Mouse (Mus musculus) limb, embryonic 15.5 days (tissue): Measurements from ENCODE around the gene Tlk1. TPM values are rescaled to one million over a fixed set of nuclear protein-coding genes. Genes with fewer than 3 reads are reported as not detected.

ENCODE experiments used
- ATAC-seq: fragments of 200-750 bp; cut with Nextera tagmentation; 2 replicates; pipeline ENCODE4 v1.8.0; 2017; ENCODE audit warnings: low read depth, moderate TSS enrichment; ENCODE audit not compliant: insufficient number of reproducible peaks, low FRiP score, low TSS enrichment
- H3K27ac ChIP-seq: fragments of 300-500 bp; sonication (generic); 2 replicates; pipeline ENCODE4 v1.5.1; 2015; ENCODE audit warnings: moderate library complexity, mild to moderate bottlenecking, inconsistent platforms
- H3K27me3 ChIP-seq: fragments of 300-500 bp; sonication (generic); 2 replicates; pipeline ENCODE4 v1.6.1; 2015; ENCODE audit warnings: inconsistent platforms
- H3K36me3 ChIP-seq: fragments of 300-500 bp; sonication (generic); 2 replicates; pipeline ENCODE4 v1.6.1; 2015; ENCODE audit warnings: inconsistent platforms
- H3K4me1 ChIP-seq: fragments of 300-500 bp; sonication (generic); 2 replicates; pipeline ENCODE4 v1.6.1; 2015; ENCODE audit warnings: inconsistent platforms
- H3K4me2 ChIP-seq: fragments of 300-500 bp; sonication (generic); 2 replicates; pipeline ENCODE4 v1.6.1; 2015; ENCODE audit warnings: mild to moderate bottlenecking, inconsistent platforms
- H3K4me3 ChIP-seq: fragments of 300-500 bp; sonication (generic); 2 replicates; pipeline ENCODE4 v1.5.1; 2015; ENCODE audit warnings: mild to moderate bottlenecking, inconsistent platforms
- H3K9ac ChIP-seq: fragments of 300-500 bp; sonication (generic); 2 replicates; pipeline ENCODE4 v1.6.1; 2015; ENCODE audit warnings: inconsistent platforms
- H3K9me3 ChIP-seq: fragments of 300-500 bp; sonication (generic); 2 replicates; pipeline ENCODE4 v1.6.1; 2016; ENCODE audit warnings: inconsistent platforms
- WGBS: fragments of 180-500 bp; shearing (Covaris S2); methylation state at CpG from one replicate; pipeline ENCODE4 v1.1.7; 2015; 5-methylcytosine and 5-hydroxymethylcytosine counted together
- polyA plus RNA-seq: library from polyadenylated mRNA; unstranded; fragments of >200 nt; fragmentation: Nextera tagmentation; extraction: Ambion mirVana; gene quantifications from 2 replicates; pipeline ENCODE4 v1.2.1, GENCODE M21; 2015

Gene Tlk1
- 24.1 and 27.9 TPM in 2 replicates for polyA plus RNA-seq

GRCm38 (mm10) chr2:70825371-70826051, at the start of gene Tlk1:
Gene Tlk1 (minus strand): TSS chr2:70825728.
- Histone ChIP-seq H3K27me3 (no peaks in the 10 kb centered on the region), H3K27ac (peak within 1 kb of the TSS; percentile 100), H3K4me2 (peak within 1 kb of the TSS; percentile 49), H3K4me1 (peaks cover 2% of the 10 kb centered on the region), H3K4me3 (peak within 1 kb of the TSS; percentile 91), H3K36me3 (no peaks in the 10 kb centered on the region), H3K9me3 (no peaks in the 10 kb centered on the region), H3K9ac (peak within 1 kb of the TSS; percentile 94)
- under 1% methylated on average over 37 of the region's 118 CpGs for WGBS
- peak; percentile 87 for ATAC-seq

GRCm38 (mm10) chr2:70875129-70875528, 49.6 kb upstream of the Tlk1 start:
- no peak for ATAC-seq

DNA sequence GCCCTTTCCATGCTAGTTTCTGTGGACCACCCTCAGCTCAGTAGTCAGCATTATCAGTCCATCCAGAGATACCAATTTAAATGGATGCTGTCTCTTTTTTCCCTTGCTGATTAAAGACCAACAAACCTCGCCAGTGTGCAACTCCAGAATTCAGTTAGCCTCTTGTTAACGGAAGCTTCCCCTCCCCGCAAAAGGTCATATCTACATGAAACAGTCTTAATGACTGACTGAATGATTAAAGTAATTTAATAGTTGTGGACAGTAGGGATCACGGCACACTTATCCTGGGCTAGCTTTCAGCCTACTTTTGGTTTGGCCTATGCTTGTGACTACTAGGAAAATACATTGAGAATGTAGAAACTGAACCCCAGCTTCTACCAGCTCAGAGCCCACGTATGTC, 47.6 kb upstream of the Tlk1 start:
- H3K4me2 ChIP-seq: no peak overlapping the region
- no peaks in the 10 kb centered on the region for H3K9me3 ChIP-seq
- H3K4me3 ChIP-seq: no peak overlapping the region
- no peak overlapping the region for H3K27ac ChIP-seq
- no peaks in the 10 kb centered on the region for H3K27me3 ChIP-seq
- no peak overlapping the region for H3K9ac ChIP-seq
- WGBS: 77% methylated on average over 5 of the region's 5 CpGs
- no peaks in the 10 kb centered on the region; the same call in 1 of the 2 replicates for H3K4me1 ChIP-seq
- ATAC-seq: no peak
- no peaks in the 10 kb centered on the region for H3K36me3 ChIP-seq

More at GRCm38 (mm10) chr2:70875129-70875528, 49.6 kb upstream of the Tlk1 start:
- Histone ChIP-seq H3K4me3 (no peak overlapping the region), H3K27me3 (no peaks in the 10 kb centered on the region), H3K36me3 (no peaks in the 10 kb centered on the region), H3K9ac (no peak overlapping the region), H3K4me1 (no peaks in the 10 kb centered on the region; the same call in 1 of the 2 replicates), H3K4me2 (no peak overlapping the region), H3K27ac (no peak overlapping the region), H3K9me3 (no peaks in the 10 kb centered on the region)
- WGBS: 83% methylated on average over 4 of the region's 4 CpGs

DNA sequence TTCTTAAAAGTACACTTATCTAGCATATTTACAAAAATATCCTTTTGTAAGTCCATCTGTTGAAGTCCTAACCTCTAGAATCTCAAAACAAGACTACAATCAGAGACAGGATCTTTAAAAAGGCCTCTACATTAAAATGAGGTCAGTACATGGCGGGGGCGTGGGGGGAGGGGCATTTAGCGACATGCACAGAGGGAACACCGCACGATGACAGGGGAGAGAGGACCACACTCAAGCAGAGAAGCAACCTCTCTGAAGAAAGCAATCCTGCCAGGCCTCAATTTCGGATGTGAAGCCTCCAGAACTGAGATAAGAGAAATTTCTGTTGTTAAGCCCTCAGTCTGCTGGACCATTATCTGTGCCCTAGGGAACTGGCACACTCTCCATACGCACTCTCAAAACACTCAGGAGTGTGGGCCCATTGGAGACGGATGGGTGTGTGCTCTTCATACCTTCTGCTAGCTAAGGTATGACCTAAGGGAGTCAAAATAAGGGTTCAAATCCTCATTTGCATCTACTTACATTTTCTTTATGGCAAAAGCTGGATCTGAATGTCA, 46.0 kb upstream of the Tlk1 start:
- WGBS: 65% methylated on average over 8 of the region's 8 CpGs
- H3K9ac ChIP-seq: no peak overlapping the region
- no peak overlapping the region for H3K27ac ChIP-seq

GRCm38 (mm10) chr2:70870819-70871218, 45.3 kb upstream of the Tlk1 start:
- no peak overlapping the region for H3K4me3 ChIP-seq
- ATAC-seq: no peak
- 69% methylated on average over 6 of the region's 6 CpGs for WGBS

More for the DNA sequence above, 46.0 kb upstream of the Tlk1 start:
- no peak for ATAC-seq
- H3K4me2 ChIP-seq: no peak overlapping the region
- no peak overlapping the region for H3K4me3 ChIP-seq
- no peaks in the 10 kb centered on the region for H3K36me3 ChIP-seq
- no peaks in the 10 kb centered on the region for H3K9me3 ChIP-seq
- H3K27me3 ChIP-seq: no peaks in the 10 kb centered on the region
- H3K4me1 ChIP-seq: no peaks in the 10 kb centered on the region

GRCm38 (mm10) chr2:70869116-70869515, 43.6 kb upstream of the Tlk1 start:
- Histone ChIP-seq H3K4me2 (no peak overlapping the region), H3K27ac (no peak overlapping the region), H3K36me3 (no peaks in the 10 kb centered on the region), H3K9me3 (no peaks in the 10 kb centered on the region), H3K9ac (no peak overlapping the region), H3K4me3 (no peak overlapping the region), H3K4me1 (no peaks in the 10 kb centered on the region), H3K27me3 (no peaks in the 10 kb centered on the region)
- 85% methylated on average over 3 of the region's 3 CpGs for WGBS
- ATAC-seq: no peak

More at GRCm38 (mm10) chr2:70870819-70871218, 45.3 kb upstream of the Tlk1 start:
- no peak overlapping the region for H3K27ac ChIP-seq
- no peaks in the 10 kb centered on the region for H3K4me1 ChIP-seq
- no peak overlapping the region for H3K9ac ChIP-seq
- no peaks in the 10 kb centered on the region for H3K36me3 ChIP-seq
- H3K27me3 ChIP-seq: no peaks in the 10 kb centered on the region
- H3K4me2 ChIP-seq: no peak overlapping the region
- H3K9me3 ChIP-seq: no peaks in the 10 kb centered on the region

- H3K4me1 ChIP-seq: no peaks in the 10 kb centered on the region
- H3K4me3 ChIP-seq: no peak overlapping the region
- no peak overlapping the region for H3K27ac ChIP-seq
- H3K9ac ChIP-seq: no peak overlapping the region
- H3K27me3 ChIP-seq: no peaks in the 10 kb centered on the region
- no peaks in the 10 kb centered on the region for H3K36me3 ChIP-seq
- H3K4me2 ChIP-seq: no peak overlapping the region
- 86% methylated on average over 3 of the region's 3 CpGs for WGBS
- H3K9me3 ChIP-seq: no peaks in the 10 kb centered on the region
- ATAC-seq: no peak
These were observed 41.7 kb upstream of the Tlk1 start for GRCm38 (mm10) chr2:70867231-70867630.

DNA sequence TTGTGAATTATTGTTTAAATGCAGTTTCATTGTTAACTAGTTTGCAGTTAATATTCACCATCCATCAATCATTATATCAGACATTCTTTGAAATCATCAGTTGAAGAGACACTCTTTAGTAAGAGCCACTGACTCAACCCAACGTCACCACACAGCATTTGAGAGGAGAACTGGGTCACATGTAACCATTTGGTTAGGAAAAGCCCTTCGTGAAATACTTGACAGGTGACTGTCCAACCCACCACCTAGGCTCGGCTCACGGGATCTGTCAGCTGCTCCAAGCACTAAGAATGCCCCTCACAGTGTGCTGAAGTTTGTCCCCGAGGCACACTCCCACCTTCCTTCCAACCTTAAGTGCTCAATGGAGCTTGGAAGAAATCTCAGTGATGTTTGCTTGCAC, 37.4 kb upstream of the Tlk1 start:
- Histone ChIP-seq H3K4me3 (no peak overlapping the region), H3K4me1 (no peaks in the 10 kb centered on the region), H3K36me3 (no peaks in the 10 kb centered on the region), H3K9me3 (no peaks in the 10 kb centered on the region), H3K4me2 (no peak overlapping the region), H3K27ac (no peak overlapping the region), H3K27me3 (no peaks in the 10 kb centered on the region), H3K9ac (no peak overlapping the region)
- 83% methylated on average over 5 of the region's 5 CpGs for WGBS
- ATAC-seq: no peak

DNA sequence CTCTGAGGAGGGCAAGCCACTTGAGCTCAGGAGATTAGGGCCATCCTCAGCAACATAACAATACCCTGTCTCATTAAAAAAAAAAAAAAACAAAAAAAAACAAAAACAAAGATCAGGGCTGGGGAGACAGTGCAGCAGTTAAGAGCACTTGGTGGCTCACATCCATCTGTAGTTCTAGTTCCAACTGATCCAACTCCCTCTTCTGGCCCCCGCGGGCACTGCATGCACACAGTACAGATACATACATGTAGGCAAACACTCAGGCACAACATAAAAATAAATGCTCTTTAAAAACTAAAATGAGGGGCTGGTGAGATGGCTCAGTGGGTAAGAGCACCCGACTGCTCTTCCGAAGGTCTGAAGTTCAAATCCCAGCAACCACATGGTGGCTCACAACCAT, 34.2 kb upstream of the Tlk1 start:
- no peak for ATAC-seq
- H3K9me3 ChIP-seq: no peaks in the 10 kb centered on the region
- H3K27ac ChIP-seq: no peak overlapping the region
- no peak overlapping the region for H3K9ac ChIP-seq
- no peaks in the 10 kb centered on the region for H3K36me3 ChIP-seq
- no peaks in the 10 kb centered on the region for H3K4me1 ChIP-seq
- H3K27me3 ChIP-seq: no peaks in the 10 kb centered on the region
- WGBS: 94% methylated on average over 4 of the region's 4 CpGs
- no peak overlapping the region for H3K4me2 ChIP-seq
- no peak overlapping the region for H3K4me3 ChIP-seq

GRCm38 (mm10) chr2:70856971-70857370, 31.4 kb upstream of the Tlk1 start:
- H3K9ac ChIP-seq: no peak overlapping the region
- no peak overlapping the region for H3K27ac ChIP-seq
- H3K9me3 ChIP-seq: no peaks in the 10 kb centered on the region
- ATAC-seq: no peak
- H3K27me3 ChIP-seq: no peaks in the 10 kb centered on the region
- 83% methylated on average over 3 of the region's 3 CpGs for WGBS
- no peak overlapping the region for H3K4me2 ChIP-seq
- H3K36me3 ChIP-seq: no peaks in the 10 kb centered on the region
- no peak overlapping the region for H3K4me3 ChIP-seq
- peaks cover 2% of the 10 kb centered on the region; the same call in 1 of the 2 replicates for H3K4me1 ChIP-seq

DNA sequence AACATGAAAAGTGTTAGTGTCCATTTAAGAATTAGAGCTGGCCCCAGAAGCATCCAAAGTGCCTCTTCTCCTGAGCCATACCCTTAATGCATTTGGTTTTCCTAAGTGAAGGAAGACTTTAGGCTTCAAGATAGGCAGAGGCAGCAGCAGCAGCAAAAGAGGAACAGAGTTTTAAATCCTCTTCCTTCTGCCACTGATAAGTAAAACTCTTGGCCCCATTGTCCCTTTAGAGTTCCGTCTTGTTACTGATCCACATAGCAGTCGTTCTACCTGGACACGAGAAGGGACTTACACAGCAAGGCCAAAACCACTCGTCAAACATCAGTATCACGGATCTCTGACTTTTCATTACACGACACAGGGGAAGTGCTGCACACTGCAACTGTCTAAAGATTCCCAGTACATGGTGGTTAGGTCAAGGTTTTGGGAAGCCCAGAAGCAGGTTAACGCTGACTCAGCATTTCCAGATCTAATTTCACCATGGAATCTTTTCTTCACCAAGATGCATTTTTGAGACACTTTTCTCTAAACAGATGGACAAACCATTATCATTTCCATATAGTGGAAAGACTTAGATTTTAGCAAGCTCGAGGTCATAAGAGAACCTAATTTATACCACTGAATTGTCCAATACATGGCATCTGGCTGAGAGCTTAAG, 28.8 kb upstream of the Tlk1 start:
- H3K27me3 ChIP-seq: no peaks in the 10 kb centered on the region
- H3K4me2 ChIP-seq: no peak overlapping the region
- no peak for ATAC-seq
- no peaks in the 10 kb centered on the region for H3K36me3 ChIP-seq
- H3K9ac ChIP-seq: no peak overlapping the region
- H3K9me3 ChIP-seq: no peaks in the 10 kb centered on the region
- no peak overlapping the region for H3K4me3 ChIP-seq
- 82% methylated on average over 8 of the region's 8 CpGs for WGBS
- H3K27ac ChIP-seq: no peak overlapping the region
- peaks cover 2% of the 10 kb centered on the region; the same call in 1 of the 2 replicates for H3K4me1 ChIP-seq

DNA sequence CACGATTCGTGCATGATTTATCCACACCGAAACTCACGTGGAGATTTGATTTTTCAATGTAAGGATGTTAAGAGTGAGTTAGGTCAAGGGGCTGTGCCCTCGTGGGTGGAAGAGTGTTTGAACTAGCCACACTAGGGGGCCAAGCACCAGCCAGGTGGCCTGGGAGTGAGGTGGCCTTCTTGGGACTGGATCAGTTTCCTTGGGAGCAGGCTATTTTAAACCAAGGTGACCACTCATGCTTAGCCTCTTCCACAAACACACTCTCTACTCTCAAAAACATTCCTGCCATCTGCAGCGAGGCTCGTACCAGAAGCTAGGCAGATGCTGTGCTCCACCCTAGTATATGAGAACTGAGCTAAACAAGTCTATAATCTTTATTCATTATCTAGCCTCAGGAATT, 27.8 kb upstream of the Tlk1 start:
- WGBS: 39% methylated on average over 7 of the region's 7 CpGs
- no peak overlapping the region for H3K4me2 ChIP-seq
- no peak for ATAC-seq

More for the DNA sequence above, 27.8 kb upstream of the Tlk1 start:
- H3K36me3 ChIP-seq: no peaks in the 10 kb centered on the region
- H3K4me3 ChIP-seq: no peak overlapping the region
- no peaks in the 10 kb centered on the region for H3K9me3 ChIP-seq
- no peaks in the 10 kb centered on the region for H3K27me3 ChIP-seq
- H3K9ac ChIP-seq: no peak overlapping the region
- peaks cover 2% of the 10 kb centered on the region; the same call in 1 of the 2 replicates for H3K4me1 ChIP-seq
- no peak overlapping the region for H3K27ac ChIP-seq
